Comparison of ENCODE assay signal across 14 mouse cellular contexts in the genomic region with DNA sequence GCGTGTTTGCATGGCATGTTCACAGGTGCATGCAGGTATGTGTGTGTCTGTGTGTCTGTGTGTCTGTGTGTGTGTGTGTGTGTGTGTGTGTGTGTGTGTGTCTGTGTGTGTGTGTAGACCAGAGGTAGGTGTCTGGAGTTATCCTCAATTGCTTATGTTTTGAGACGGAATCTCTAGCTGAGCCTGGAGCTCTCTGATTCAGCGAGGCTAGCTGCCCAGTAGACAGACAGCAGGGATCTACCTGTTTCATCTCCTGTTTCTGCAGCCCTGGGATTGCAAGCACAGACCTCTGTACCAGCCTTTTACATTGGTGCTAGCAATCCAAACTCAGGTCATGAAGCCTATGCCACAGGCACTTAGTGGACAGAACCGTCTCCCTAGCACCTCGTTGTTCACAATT.
"Had no signal": no experiment of that assay in that cellular context is flagged by ENCODE, and none has a peak within 500 bp of the region (broad histone marks: within the 10 kb centered on the region; RNA-seq: fewer than 3 reads in every experiment).

No protein-coding gene starts in this region.

- DNase-seq: lung, adult 18-20 months; lung, embryonic 14.5 days; lung, postnatal 10 days; lung, postnatal 4 days; midbrain, embryonic 14.5 days; retina, postnatal 1 day; right cerebral cortex, adult 18-20 months; right cerebral cortex, postnatal 25 days; right cerebral cortex, postnatal 4 days; spleen, adult 18-20 months; thymus, adult 2 months; thymus, postnatal 25 days; thymus, postnatal 4 days had no signal

- ATAC-seq: midbrain, embryonic 16.5 days had no signal
